Mouse (Mus musculus): ENCODE results near the gene Crhr1.

GRCm38 (mm10) chr11:104182141-104182540 lies 49.5 kb downstream of the Crhr1 start:
- TF ChIP-seq CTCF (conservative IDR thresholded peaks at IDR 0.05; ENCODE audit: low read length) (no peak), NANOG (IDR thresholded peaks at IDR 0.05; ENCODE audit: borderline replicate concordance, low read length) (no peak), POU5F1 (IDR thresholded peaks at IDR 0.05; ENCODE audit: borderline replicate concordance, low read length) (no peak)

Data from E14TG2a.4 (cell line).